27 mouse cellular contexts compared by ENCODE assay signal in genomic region chr3:135508191-135508590, GRCm38 (mm10). TPM values are rescaled to one million over a fixed set of nuclear protein-coding genes. Genes with fewer than 3 reads are reported as not detected.
DNase-seq lines count a peak whose midpoint lies in the region; ATAC-seq and TF ChIP-seq lines count a peak whose summit lies in the region.
"Had no signal": no experiment of that assay in that cellular context is flagged by ENCODE, and none has a peak within 500 bp of the region (broad histone marks: within the 10 kb centered on the region; RNA-seq: fewer than 3 reads in every experiment).

No protein-coding gene starts in this region.

- ATAC-seq in kidney, embryonic 16.5 days (ENCODE audit: low FRiP score, low TSS enrichment) = no peak
- ATAC-seq in megakaryocyte progenitor cell, adult 5-6 weeks (replicated peaks; ENCODE audit: poor library complexity) = 0 out of 2 replicates have a peak, but pooled peaks have one; percentile 21
- no peak for ATAC-seq in heart, embryonic 12.5 days (ENCODE audit: insufficient number of reproducible peaks, low FRiP score)
- ATAC-seq: forebrain, postnatal 0 days; hindbrain, embryonic 16.5 days; lung, postnatal 0 days; Patski had no signal

- H3K27ac ChIP-seq in kidney, embryonic 16.5 days (ENCODE audit: low read length) = no peak overlapping the region
- no peak overlapping the region for H3K27ac ChIP-seq in ES-E14 (ENCODE audit: insufficient read depth, low read depth, low read length, poor library complexity, severe bottlenecking)
- no peak overlapping the region for H3K27ac ChIP-seq in heart, embryonic 12.5 days (ENCODE audit: poor library complexity, severe bottlenecking)
- H3K27ac ChIP-seq: embryonic facial prominence, embryonic 10.5 days; embryonic facial prominence, embryonic 15.5 days; forebrain, embryonic 12.5 days; heart, embryonic 15.5 days; limb, embryonic 13.5 days; liver, embryonic 13.5 days had no signal

- no peaks in the 10 kb centered on the region for H3K36me3 ChIP-seq in kidney, embryonic 16.5 days (ENCODE audit: insufficient read depth, low read length)
- no peaks in the 10 kb centered on the region for H3K36me3 ChIP-seq in ES-E14 (ENCODE audit: control insufficient read depth, insufficient read depth, low read length, poor library complexity, severe bottlenecking)
- H3K36me3 ChIP-seq in heart, embryonic 12.5 days = peaks cover 4% of the 10 kb centered on the region; the same call in 1 of the 2 replicates
- H3K36me3 ChIP-seq: embryonic facial prominence, embryonic 10.5 days; embryonic facial prominence, embryonic 15.5 days; forebrain, embryonic 12.5 days; limb, embryonic 13.5 days; liver, embryonic 13.5 days had no signal

- no peak overlapping the region for H3K4me3 ChIP-seq in kidney, embryonic 16.5 days (ENCODE audit: low read length)
- H3K4me3 ChIP-seq in ES-E14 (ENCODE audit: insufficient read depth in 1 of 2, low read depth in 1 of 2, low read length in 2 of 2, poor library complexity in 1 of 2, severe bottlenecking in 1 of 2) = no peak overlapping the region
- H3K4me3 ChIP-seq in heart, embryonic 12.5 days = no peak overlapping the region
- H3K4me3 ChIP-seq: embryonic facial prominence, embryonic 10.5 days; embryonic facial prominence, embryonic 15.5 days; forebrain, embryonic 12.5 days; heart, embryonic 15.5 days; limb, embryonic 13.5 days; liver, embryonic 13.5 days had no signal

- in situ Hi-C loops in ES-E14 (cut with MboI; ENCODE audit: low sequenced_read_pairs in 2 of 2, unreplicated experiment in 2 of 2) = no loop called here

- peak; percentile 43 to 49 for DNase-seq in kidney, adult 8-10 months
- DNase-seq in 416B (ENCODE audit: low read depth) (peak; percentile 20), ES-E14 (ENCODE audit: low read depth, low spot score) (no peak)
- no peak for DNase-seq in embryo, embryonic 9.5 days (ENCODE audit: extremely low spot score)
- DNase-seq: adrenal gland, postnatal 25 days; cerebellum, adult 2 months; cerebellum, postnatal 14 days; forebrain, postnatal 0 days; gastrocnemius, postnatal 10 days; kidney, postnatal 10 days; liver, embryonic 13.5 days; lung, adult 18-20 months; lung, postnatal 4 days; midbrain, embryonic 14.5 days; thymus, postnatal 14 days had no signal

- H3K27me3 ChIP-seq in kidney, embryonic 16.5 days (ENCODE audit: insufficient read depth, low read length) = no peaks in the 10 kb centered on the region
- no peaks in the 10 kb centered on the region for H3K27me3 ChIP-seq in heart, embryonic 12.5 days (replicated peaks)
- H3K27me3 ChIP-seq: embryonic facial prominence, embryonic 15.5 days; forebrain, embryonic 12.5 days; heart, embryonic 15.5 days; limb, embryonic 13.5 days; liver, embryonic 13.5 days; Patski had no signal

- no peaks in the 10 kb centered on the region for H3K4me1 ChIP-seq in kidney, embryonic 16.5 days (ENCODE audit: insufficient read depth, low read length)
- H3K4me1 ChIP-seq in ES-E14 (ENCODE audit: control insufficient read depth in 2 of 2, insufficient read depth in 2 of 2, low read length in 2 of 2, poor library complexity in 1 of 2) = peaks cover 2 to 6% of the 10 kb centered on the region in 2 experiments; a peak in 3 of 4 replicates
- peaks cover 11% of the 10 kb centered on the region for H3K4me1 ChIP-seq in heart, embryonic 12.5 days (replicated peaks)
- H3K4me1 ChIP-seq: embryonic facial prominence, embryonic 15.5 days; limb, embryonic 13.5 days; liver, embryonic 13.5 days had no signal

- H3K9ac ChIP-seq in kidney, embryonic 16.5 days (replicated peaks; ENCODE audit: low read length) = no peak overlapping the region
- no peak overlapping the region for H3K9ac ChIP-seq in ES-E14 (ENCODE audit: insufficient read depth, low read depth, low read length, poor library complexity, severe bottlenecking)
- no peak overlapping the region for H3K9ac ChIP-seq in heart, embryonic 12.5 days
- H3K9ac ChIP-seq: embryonic facial prominence, embryonic 15.5 days; forebrain, embryonic 12.5 days; forebrain, postnatal 0 days; heart, embryonic 15.5 days; limb, embryonic 13.5 days; liver, embryonic 13.5 days had no signal

- no peaks in the 10 kb centered on the region for H3K9me3 ChIP-seq in kidney, embryonic 16.5 days (ENCODE audit: low read length)
- H3K9me3 ChIP-seq in ES-E14 (ENCODE audit: control insufficient read depth, insufficient read depth, low read depth, low read length) = no peaks in the 10 kb centered on the region
- no peaks in the 10 kb centered on the region for H3K9me3 ChIP-seq in heart, embryonic 12.5 days (replicated peaks)
- H3K9me3 ChIP-seq: embryonic facial prominence, embryonic 10.5 days; embryonic facial prominence, embryonic 15.5 days; forebrain, embryonic 12.5 days; G1E; heart, embryonic 15.5 days; limb, embryonic 13.5 days; liver, embryonic 13.5 days had no signal

- H3K4me2 ChIP-seq in kidney, embryonic 16.5 days (replicated peaks; ENCODE audit: low read depth, low read length) = no peak overlapping the region
- H3K4me2 ChIP-seq in heart, embryonic 12.5 days = no peak overlapping the region
- H3K4me2 ChIP-seq: embryonic facial prominence, embryonic 15.5 days; forebrain, embryonic 12.5 days; heart, embryonic 15.5 days; limb, embryonic 13.5 days; liver, embryonic 13.5 days had no signal

- 86% methylated on average over 1 of the region's 1 CpGs for WGBS in kidney, embryonic 16.5 days
- WGBS in heart, embryonic 12.5 days = 74% methylated on average over 1 of the region's 1 CpGs

TF ChIP-seq in ES-E14, 5 proteins besides CTCF, POLR2A, EP300 and RAD21:
- TF ChIP-seq ZC3H11A (IDR thresholded peaks at IDR 0.05; ENCODE audit: borderline replicate concordance, low read depth, low read length) (no peak), HCFC1 (IDR thresholded peaks at IDR 0.05; ENCODE audit: borderline replicate concordance, insufficient read depth, low read length) (peak; percentile 95), ZNF384 (IDR thresholded peaks at IDR 0.05; ENCODE audit: low read depth, low read length) (no peak), MAFK (IDR thresholded peaks at IDR 0.05; ENCODE audit: insufficient read depth, low read depth, low read length) (no peak)

RNA-seq across cellular contexts. Expression of gene Manba, which starts 22.8 kb away (rescaled TPM):
- 36.5 and 39.6 TPM in 2 replicates for polyA plus RNA-seq in kidney, embryonic 16.5 days (2015; fragmentation: Nextera tagmentation; extraction: Ambion mirVana)
- total RNA-seq in ES-E14 (2012; rRNA removed) = 75.2 and 83.9 TPM in 2 replicates
- 29.1 and 30.4 TPM in 2 replicates for total RNA-seq in megakaryocyte progenitor cell, adult 5-6 weeks (2015)
- total RNA-seq in megakaryocyte progenitor cell, adult 5-6 weeks (2017) = 30.4 and 33.8 TPM in 2 replicates
- 42.2 and 43.7 TPM in 2 replicates for polyA plus RNA-seq in heart, embryonic 12.5 days (2016; fragmentation: Nextera tagmentation; extraction: Ambion mirVana)

Comparison
In these comparisons a context has a peak if more than half of its experiments do, and no peak if none do; other contexts are left out.
1. DNase-seq: peak in kidney, adult 8-10 months (2 of 2) and 416B (single experiment); none in ES-E14 (single experiment) and embryo, embryonic 9.5 days (single experiment).